Mouse (Mus musculus): ENCODE data around the gene Ptms.
A peak's percentile ranks its signal among the peaks of the same experiment; 100 is the strongest.

Ptms gene

DNA sequence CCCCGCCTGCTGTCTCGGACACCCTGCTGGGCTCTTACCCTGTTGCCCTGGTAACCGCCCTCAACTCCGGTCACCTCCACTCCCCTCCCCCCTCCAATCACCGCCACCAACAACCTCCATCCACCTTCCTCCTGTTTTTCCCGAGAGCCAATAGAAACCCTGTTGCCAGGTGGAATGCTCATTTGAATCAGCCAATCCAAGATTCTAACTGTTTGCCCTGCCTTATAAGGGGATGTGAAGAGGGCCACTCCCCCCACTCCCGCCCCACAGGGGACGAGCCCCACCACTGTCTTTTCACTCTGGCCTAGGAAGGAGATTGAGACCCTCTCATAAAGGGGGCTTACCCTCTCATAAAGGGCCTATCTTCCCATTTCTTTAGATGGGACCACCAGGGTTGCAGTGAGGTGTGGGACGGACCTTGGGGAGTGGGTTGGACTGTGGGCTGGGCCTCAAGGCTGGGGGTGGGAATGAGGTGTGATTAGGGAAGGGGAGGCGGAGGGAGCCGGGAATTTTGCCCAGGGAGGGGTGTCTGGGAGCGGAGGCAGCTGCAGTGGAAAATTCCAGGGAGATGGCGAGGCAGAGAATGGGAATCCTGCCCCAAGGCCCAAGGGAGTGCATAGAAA is at the start of gene Ptms:
Gene Ptms (minus strand): TSS at position 409 of the 623 bp plus-strand sequence.
- DNase-seq: peak; percentile 72

- DNase-seq: peak; percentile 66
Measured at GRCm38 (mm10) chr6:124967766-124968165, 47.9 kb upstream of the Ptms start.

DNA sequence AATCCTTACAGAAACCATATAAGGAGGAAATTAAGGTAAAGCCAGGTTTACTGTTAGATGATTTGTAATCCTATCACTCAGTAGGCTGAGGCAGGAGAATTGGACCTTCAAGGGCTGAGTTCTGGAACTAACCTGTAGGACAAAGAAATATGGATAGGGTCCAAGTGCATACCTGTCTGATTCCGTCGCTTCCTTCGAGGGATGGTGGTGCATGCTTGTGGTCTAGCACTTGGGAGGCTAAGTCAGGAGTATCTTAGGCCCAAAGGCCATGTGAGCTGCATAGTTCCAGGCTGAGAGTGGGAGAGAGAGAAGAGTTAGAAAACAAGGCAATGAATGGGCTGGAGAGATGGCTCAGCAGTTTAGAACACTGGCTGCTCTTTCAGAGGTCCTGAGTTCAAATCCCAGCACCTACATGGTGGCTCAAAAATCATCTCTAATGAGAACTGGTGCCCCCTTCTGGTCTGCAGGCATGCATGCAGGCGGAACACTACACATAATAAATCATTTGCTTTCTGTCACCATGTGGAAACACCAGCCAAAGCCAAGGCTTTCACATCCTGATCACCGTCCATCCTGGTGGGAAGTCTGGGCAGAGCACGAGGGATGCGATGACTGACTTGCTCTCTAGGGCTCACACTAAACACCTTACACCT is 46.7 kb upstream of the Ptms start:
- DNase-seq: peak; percentile 41

DNA sequence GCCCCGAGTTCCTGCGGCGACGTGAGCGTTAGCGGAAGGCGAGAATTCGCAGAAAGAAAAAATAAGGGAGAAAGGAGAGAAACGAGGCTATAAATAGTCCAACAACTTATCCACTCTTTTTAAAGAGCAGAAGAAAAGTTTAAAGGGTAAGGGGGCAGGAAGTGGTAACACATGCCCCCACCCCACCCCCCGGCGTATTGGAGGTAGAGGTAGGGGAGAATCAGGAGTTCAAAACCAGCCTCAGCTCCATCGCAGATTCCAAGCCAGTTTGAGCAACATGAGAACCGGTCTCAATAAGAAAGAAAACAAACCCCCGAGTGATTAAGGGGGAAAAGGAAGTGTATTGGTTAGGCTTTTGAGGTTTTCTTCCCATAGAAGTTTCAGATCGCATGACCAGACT is 45.8 kb upstream of the Ptms start:
- no peak for DNase-seq

DNA sequence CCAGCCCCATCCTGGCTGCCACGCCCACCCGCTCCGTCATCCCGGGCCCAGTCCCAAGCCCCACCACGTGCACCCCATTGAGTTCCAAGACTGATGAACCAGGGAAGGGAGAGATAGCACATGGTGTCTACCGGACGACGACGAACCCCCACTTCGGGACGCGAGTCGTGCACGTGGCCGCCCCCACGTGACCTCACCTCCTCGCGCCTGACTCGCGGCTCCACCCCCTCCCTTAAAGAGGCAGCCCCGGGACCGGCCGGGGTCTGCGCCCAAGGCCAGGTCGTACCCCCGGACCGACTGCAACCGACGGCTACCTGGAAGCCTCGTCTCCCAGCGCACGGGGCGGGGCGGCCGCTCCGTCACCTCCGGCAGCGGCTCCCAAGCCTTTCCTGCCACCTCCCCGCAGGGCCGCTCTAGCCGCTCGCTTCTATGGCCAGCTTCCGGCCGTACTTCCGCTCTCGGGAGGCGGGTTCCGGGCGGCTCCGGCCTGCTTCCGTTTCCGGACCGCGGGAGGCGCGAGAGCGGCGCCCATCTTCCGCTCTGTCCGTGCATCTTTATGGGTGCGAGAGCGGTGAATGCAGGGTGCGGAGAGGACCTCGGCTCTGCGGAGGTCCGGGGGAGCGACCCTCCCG is 45.3 kb upstream of the Ptms start, which contains the start of gene Cops7a:
Gene Cops7a (minus strand): TSS at position 451 of the 632 bp plus-strand sequence.
- DNase-seq: peak; percentile 98

DNA sequence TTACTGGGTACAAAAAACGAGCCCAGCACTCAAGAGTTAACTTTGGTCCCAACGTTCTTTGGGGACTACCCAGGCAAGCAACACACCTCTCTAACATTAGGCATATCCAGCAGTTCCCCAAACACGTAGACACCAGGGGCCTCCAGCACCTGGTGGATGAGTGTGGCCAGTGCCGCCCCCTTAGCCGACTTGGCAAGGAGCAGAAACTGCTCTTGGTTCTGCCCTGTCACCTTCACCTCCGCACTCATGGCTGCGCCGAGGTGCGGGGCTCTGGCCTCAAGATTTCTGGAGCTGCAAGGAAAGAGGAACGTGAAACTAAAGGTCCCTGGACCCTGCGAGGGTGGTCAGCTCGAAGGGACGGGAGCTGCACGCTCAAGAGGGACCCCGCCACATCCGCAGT is 44.7 kb upstream of the Ptms start:
- DNase-seq: no peak

DNA sequence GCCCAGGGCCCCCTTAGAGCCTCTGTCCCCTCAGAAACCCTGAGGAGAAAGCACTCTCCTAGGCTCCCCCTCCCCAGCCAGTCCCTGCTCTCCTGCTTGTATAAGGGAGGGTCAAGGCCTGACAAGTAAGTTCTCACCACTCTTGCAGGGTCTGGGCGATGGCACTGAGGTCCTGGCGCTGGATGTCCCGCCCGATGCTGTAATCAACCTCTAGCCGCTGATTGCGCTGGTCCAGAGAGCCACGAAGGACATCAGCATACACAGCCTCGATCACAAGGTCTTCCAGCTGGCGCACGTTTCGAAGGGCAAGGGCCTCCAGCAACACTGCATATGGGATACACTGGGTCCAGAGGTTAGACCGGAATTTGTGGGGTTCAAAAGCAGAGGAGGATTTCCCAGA is 41.1 kb upstream of the Ptms start:
- DNase-seq: no peak

- no peak for DNase-seq
Measured at GRCm38 (mm10) chr6:124959960-124960359, 40.1 kb upstream of the Ptms start.

GRCm38 (mm10) chr6:124958127-124958526 is 38.2 kb upstream of the Ptms start:
- DNase-seq: no peak

DNA sequence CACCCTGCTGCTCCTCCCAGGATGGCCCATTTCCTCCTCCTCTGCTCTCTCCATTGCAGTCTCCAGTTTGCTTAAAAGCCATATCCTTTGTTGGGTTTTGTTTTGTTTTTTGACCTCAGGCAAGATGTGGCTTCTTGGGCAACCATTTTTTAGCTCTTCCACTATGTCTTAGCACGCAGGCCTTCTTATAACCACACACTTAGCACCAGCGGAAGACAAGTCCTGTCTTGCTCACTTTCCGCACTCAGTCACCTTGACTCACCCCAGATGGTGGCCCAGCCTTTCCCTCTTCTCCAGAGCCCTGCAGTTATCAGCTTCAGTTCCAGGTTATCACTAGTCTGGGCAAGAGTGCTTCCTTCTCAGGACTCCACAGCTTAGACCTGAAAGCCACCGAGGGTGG is 35.3 kb upstream of the Ptms start:
- no peak for DNase-seq

DNA sequence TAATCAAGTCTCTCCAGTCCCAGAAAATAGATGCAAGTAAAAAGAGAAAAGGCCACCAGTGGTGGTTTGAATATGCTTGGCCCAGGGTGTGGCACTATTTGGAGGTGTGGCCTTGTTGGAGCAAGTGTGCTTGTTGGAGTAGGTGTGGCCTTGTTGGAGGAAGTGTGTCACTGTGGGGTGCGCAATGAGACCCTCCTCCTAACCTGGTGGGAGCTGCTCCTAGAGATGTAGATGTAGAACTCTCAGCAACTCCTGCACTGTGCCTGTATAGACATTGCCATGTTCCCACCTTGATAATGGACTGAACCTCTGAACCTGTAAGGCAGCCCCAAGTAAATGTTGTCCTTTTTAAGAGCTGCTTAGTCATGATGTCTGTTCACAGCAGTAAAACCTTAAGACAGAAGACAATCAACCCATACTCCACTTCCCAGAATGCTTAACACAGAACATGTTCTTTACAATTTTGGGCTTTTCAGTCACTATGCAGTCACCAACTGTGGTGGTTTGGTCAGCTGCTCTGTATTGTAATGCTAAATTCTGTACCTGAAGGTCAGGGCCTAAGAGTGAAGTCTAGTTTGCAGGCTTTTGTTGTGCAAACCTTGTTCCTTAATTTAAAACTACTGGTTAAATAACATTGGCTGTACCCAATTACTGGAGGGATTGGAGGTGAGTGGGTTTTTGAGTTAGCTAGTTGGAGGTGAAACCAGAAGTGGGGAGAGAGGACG is 34.2 kb upstream of the Ptms start:
- no peak for DNase-seq

DNA sequence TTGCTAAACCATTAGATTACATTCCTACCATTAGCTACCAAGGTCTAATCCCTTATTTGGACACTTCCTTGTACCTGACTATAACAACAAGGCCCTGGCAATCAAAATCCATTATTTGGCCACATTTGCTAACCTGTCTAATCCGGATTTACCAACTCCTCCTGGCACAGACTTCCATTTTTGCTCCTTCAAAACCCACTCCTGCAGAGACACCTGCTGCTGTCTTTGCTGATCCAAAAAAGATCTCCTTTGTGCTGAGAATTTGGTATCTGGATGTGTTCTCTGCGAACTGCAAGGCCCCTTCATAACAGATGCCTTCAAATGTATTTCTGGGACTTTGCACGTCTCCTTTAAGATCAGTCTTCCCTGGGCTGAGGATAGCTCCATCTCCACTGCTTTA is 23.6 kb upstream of the Ptms start:
- DNase-seq: no peak

GRCm38 (mm10) chr6:124941679-124942078 is 21.8 kb upstream of the Ptms start:
- no peak for DNase-seq

GRCm38 (mm10) chr6:124938554-124938953 is 18.7 kb upstream of the Ptms start:
- DNase-seq: no peak

DNA sequence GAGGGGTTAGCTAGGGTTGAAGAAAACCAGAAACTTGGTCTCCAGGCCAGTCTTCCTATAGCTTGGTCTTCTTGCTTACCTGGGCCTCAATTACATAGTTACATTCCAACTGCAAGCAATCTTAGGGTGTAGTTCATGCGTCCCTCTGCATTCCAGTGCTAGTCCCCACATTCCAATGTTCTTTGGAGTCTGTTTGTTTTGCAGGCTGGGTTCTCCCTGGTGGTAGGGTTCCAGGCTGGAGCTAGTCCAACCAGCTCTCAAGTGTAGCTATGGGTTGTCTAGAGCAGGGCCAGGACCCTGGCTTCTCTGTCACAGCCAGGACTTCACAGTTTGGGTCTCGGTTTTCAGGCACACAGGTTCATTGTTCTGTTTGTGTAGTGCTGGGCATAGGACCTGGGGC is 17.6 kb upstream of the Ptms start:
- no peak for DNase-seq

GRCm38 (mm10) chr6:124936681-124937080 is 16.8 kb upstream of the Ptms start:
- no peak for DNase-seq

GRCm38 (mm10) chr6:124934670-124935069 is 14.8 kb upstream of the Ptms start:
- no peak for DNase-seq

DNA sequence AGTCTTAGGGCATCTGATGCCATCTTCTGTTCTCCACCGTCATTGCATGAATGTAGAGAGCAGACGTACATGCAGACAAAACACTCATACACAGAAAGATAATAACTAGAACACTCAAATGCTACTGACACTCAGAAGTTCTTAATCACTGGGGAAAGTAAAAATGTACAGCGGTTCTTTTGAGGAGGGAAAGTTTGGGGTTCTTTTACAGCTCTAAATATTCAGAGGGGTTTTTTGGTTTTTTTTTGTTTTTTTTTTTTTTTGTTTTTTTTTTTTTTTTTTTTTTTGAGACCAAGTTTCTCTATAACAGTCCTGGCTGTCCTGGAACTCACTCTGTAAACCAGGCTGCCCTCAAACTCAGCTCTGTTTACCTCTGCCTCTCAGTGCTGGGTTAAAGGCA is 13.2 kb upstream of the Ptms start:
- no peak for DNase-seq

- DNase-seq: no peak
Measured at GRCm38 (mm10) chr6:124932314-124932695, 12.4 kb upstream of the Ptms start.

GRCm38 (mm10) chr6:124931525-124932313 is 11.8 kb upstream of the Ptms start:
- DNase-seq: peak; percentile 71

- DNase-seq: peak; percentile 99
Measured at GRCm38 (mm10) chr6:124930754-124931524, 11.0 kb upstream of the Ptms start, which contains the start of gene Mlf2. Mlf2 (plus strand) TSS chr6:124931386.

GRCm38 (mm10) chr6:124930231-124930630 is 10.3 kb upstream of the Ptms start:
- no peak for DNase-seq

All from thymus, postnatal 14 days (tissue).